Mouse (Mus musculus) forebrain, embryonic 11.5 days (tissue): ENCODE data around the gene Tgm2. TPM values are rescaled to one million over a fixed set of nuclear protein-coding genes. Genes with fewer than 3 reads are reported as not detected.
A peak's percentile ranks its signal among the peaks of the same experiment; 100 is the strongest.

Experiments
- ATAC-seq: fragments of 200-750 bp; cut with Nextera tagmentation; replicated peaks from 2 replicates; pipeline ENCODE4 v1.8.0; 2017; ENCODE audit warnings: moderate TSS enrichment; ENCODE audit not compliant: low FRiP score
- DNase-seq: peaks from one replicate; pipeline ENCODE4 v3.0.0-alpha.2; 2017; ENCODE audit warnings: low spot score
- H3K27ac ChIP-seq: fragments of 300-500 bp; sonication (generic); 2 replicates; pipeline ENCODE4 v1.5.1; 2014; ENCODE audit warnings: low read depth, low read length
- H3K27me3 ChIP-seq: fragments of 300-500 bp; sonication (generic); 2 replicates; pipeline ENCODE4 v1.6.1; 2014; ENCODE audit warnings: mild to moderate bottlenecking, low read length, mixed read lengths; ENCODE audit not compliant: control insufficient read depth, insufficient read depth
- H3K36me3 ChIP-seq: fragments of 300-500 bp; sonication (generic); 2 replicates; pipeline ENCODE4 v1.6.1; 2014; ENCODE audit warnings: mild to moderate bottlenecking, low read length, moderate library complexity, mixed read lengths; ENCODE audit not compliant: control insufficient read depth, insufficient read depth
- H3K4me1 ChIP-seq: fragments of 300-500 bp; sonication (generic); replicated peaks from 2 replicates; pipeline ENCODE4 v1.6.1; 2014; ENCODE audit warnings: low read length, mixed read lengths; ENCODE audit not compliant: control insufficient read depth, insufficient read depth
- H3K4me2 ChIP-seq: fragments of 300-500 bp; sonication (generic); 2 replicates; pipeline ENCODE4 v1.6.1; 2014; ENCODE audit warnings: low read depth, mild to moderate bottlenecking, low read length, moderate library complexity, mixed read lengths; ENCODE audit not compliant: severe bottlenecking
- H3K4me3 ChIP-seq: fragments of 300-500 bp; sonication (generic); 2 replicates; pipeline ENCODE4 v1.5.1; 2014; ENCODE audit warnings: low read depth, low read length
- H3K9ac ChIP-seq: fragments of 300-500 bp; sonication (generic); 2 replicates; pipeline ENCODE4 v1.6.1; 2014; ENCODE audit warnings: low read length
- H3K9me3 ChIP-seq: fragments of 300-500 bp; sonication (generic); 2 replicates; pipeline ENCODE4 v1.6.1; 2016; ENCODE audit warnings: low read length, mixed read lengths; ENCODE audit not compliant: control insufficient read depth
- WGBS: fragments of 180-500 bp; shearing (Covaris S2); extraction: QIAGEN DNeasy Blood & Tissue Kit; methylation state at CpG from one replicate; pipeline ENCODE4 v1.1.7; 2014; 5-methylcytosine and 5-hydroxymethylcytosine counted together
- polyA plus RNA-seq: library from polyadenylated mRNA; unstranded; fragments of >200 nt; fragmentation: Nextera tagmentation; extraction: Ambion mirVana; gene quantifications from 2 replicates; pipeline ENCODE4 v1.2.1, GENCODE M21; 2014

Tgm2 gene
- polyA plus RNA-seq, 1 experiment from 2014 or later = 4.2 TPM

DNA sequence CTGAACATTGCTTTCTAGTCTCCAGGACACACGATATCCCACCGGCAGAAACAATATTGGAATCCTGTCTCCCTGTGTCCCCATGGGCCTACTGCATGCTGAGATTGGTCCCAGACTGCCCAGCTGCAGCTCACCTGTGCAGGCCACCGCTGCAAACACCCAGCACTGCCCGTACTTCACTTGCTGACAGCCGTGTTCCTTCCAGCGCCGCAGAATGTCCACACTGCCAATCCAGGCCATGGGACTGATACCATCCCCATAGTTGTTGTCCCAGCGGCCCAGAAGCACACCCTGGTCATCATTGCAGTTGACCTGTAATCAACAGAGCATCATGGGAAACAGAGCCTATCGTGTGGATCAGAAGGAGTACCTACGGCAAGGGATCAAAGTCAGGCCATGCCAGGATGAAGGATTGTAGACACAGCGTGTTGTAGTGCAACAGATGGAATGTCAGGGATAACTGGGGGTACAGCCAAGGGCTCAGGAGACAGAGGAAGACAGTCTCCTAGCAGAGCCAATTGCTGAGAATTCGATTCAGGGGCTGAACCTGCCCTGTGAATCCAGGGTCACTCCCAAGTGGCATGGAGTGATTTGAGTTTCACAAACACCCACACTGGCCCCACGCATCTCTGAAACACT lies 14.9 kb downstream of the Tgm2 start:
- Histone ChIP-seq H3K4me3 (no peak overlapping the region), H3K27me3 (no peaks in the 10 kb centered on the region), H3K9me3 (no peaks in the 10 kb centered on the region), H3K27ac (no peak overlapping the region), H3K36me3 (no peaks in the 10 kb centered on the region), H3K4me2 (no peak overlapping the region), H3K4me1 (0 out of 2 replicates have a peak, but pooled peaks cover 2% of the 10 kb centered on the region), H3K9ac (no peak overlapping the region)
- 93% methylated on average over 13 of the region's 13 CpGs for WGBS
- ATAC-seq = no peak
- DNase-seq = no peak

DNA sequence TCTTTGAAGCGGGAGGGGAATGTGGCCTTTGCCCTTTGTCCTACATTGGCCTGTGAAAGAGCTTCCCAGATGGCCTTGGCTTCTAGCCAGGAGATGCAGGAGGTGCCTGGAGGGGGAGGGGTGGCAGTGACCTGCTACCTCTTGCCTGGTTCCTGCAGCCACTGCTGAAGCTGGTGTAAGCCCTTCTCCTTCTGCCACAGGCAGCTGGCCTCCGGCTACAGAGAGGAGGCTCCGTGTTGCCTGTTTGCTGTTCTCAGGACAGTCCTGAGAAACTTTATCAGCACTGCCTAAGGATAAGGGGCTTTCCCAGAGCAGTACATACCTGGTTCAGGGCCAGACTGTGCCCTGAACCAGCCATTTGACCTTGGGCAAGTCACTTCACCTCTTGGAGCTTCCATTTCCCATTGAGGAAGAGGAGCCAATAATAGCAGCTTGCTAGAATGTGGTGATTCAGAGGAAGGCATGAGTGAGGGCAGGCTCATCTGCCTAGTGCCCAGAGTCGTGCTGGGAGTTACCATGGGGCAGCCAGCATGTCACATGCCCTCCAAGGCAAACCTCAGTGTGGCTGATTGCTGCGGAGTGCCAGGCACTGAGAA lies 15.7 kb downstream of the Tgm2 start:
- no peak overlapping the region for H3K9ac ChIP-seq
- H3K27me3 ChIP-seq = no peaks in the 10 kb centered on the region
- ATAC-seq (no peak), DNase-seq (peak; percentile 72)
- H3K4me2 ChIP-seq = no peak overlapping the region
- H3K9me3 ChIP-seq = no peaks in the 10 kb centered on the region
- no peak overlapping the region for H3K4me3 ChIP-seq
- 62% methylated on average over 5 of the region's 5 CpGs for WGBS
- no peaks in the 10 kb centered on the region for H3K36me3 ChIP-seq
- no peak overlapping the region for H3K27ac ChIP-seq
- H3K4me1 ChIP-seq = 0 out of 2 replicates have a peak, but pooled peaks cover 2% of the 10 kb centered on the region

DNA sequence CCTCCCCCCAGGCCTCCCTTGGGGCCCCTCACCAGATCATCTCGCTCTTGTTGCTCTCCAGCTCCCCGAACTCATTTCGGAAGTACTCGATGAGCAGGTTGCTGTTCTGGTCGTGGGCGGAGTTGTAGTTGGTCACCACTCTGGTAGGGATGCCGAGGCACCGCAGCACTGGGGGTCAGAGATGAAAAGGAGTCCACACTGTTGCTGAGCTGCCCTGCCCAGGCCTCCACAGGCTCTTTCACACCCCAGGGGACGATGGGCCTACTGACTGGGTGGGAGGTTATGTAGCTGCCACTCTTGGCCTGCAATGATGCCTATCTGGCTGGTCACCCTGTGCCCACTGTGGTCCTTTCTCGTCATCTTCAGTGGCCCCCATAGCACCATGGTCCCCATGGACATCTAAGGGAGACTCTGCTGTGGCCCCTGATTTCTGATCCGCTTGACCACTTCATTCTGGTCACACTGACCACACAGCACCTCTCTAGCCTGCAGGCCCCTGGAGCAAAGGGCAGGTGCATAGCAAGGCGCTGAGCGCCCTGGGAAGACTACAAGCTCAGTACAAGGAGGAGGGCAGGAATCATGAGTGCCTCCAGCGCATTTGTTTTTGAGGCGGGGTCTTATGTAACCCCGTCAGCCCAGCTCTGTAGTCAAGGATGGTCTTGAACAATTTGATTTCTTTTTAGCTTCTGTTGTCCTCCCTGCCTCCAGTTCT lies 16.8 kb downstream of the Tgm2 start:
- Histone ChIP-seq H3K36me3 (no peaks in the 10 kb centered on the region), H3K4me1 (0 out of 2 replicates have a peak, but pooled peaks cover 2% of the 10 kb centered on the region), H3K9me3 (no peaks in the 10 kb centered on the region), H3K4me3 (no peak overlapping the region), H3K27me3 (no peaks in the 10 kb centered on the region), H3K27ac (no peak overlapping the region), H3K9ac (no peak overlapping the region), H3K4me2 (no peak overlapping the region)
- ATAC-seq (no peak), DNase-seq (no peak)
- 90% methylated on average over 16 of the region's 16 CpGs for WGBS

DNA sequence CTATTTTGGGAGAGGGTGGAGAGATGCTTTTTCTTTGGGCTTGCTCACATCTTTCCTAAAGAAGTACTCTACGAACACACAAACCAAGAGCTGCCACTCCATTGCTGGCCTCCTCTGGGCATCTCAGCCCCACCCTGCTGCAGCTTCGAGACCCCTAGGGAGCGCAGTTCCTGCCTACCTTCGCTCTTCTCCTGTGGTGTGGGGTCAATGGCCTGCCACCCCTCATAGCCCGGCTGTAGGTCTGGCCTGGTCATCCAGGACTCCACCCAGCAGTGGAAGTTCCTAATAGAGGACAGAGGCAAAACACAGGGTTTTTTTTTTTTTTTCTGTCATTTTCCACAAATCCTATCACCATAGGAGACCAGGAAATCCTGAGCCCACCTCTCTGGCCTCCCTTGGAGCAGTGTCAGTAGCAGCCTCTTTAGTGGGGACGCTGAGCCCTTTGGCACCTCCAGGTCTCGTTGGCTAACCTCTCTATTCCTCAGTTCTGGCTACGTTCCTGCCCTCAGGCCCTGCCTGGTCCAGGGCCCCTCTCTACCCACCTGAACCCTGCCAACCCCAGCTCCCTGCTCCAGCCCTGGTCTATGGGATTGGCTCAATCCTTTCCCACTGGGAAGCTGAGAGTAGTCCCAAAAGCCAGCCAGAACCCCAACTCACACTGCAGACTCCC lies 17.6 kb downstream of the Tgm2 start:
- Histone ChIP-seq H3K4me1 (0 out of 2 replicates have a peak, but pooled peaks cover 2% of the 10 kb centered on the region), H3K9me3 (no peaks in the 10 kb centered on the region), H3K27me3 (no peaks in the 10 kb centered on the region), H3K27ac (no peak overlapping the region), H3K9ac (no peak overlapping the region), H3K4me3 (no peak overlapping the region), H3K36me3 (no peaks in the 10 kb centered on the region), H3K4me2 (no peak overlapping the region)
- WGBS = 88% methylated on average over 8 of the region's 8 CpGs
- no peak for ATAC-seq
- DNase-seq = no peak

DNA sequence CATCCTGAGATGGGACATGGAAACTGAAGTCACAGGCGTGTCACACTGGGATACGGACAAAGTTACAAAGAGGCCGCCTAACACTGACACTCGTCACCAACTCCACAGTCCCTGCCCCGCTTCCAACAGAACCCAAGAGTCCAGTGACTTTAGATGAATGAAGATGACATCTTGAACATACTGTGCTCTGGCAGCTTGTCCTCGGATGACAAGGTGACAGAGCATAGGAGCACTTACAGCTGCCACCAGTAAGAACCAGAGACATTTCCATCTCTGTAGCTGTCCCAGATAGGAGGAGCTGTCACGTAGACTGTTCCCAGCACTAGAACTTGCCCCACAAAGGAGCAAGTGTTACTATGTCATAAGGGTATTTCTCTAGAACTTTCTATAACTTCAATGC lies 18.4 kb downstream of the Tgm2 start:
- Histone ChIP-seq H3K4me2 (no peak overlapping the region), H3K9ac (no peak overlapping the region), H3K27ac (no peak overlapping the region), H3K27me3 (no peaks in the 10 kb centered on the region), H3K36me3 (no peaks in the 10 kb centered on the region), H3K9me3 (no peaks in the 10 kb centered on the region), H3K4me1 (0 out of 2 replicates have a peak, but pooled peaks cover 2% of the 10 kb centered on the region), H3K4me3 (no peak overlapping the region)
- ATAC-seq (no peak), DNase-seq (no peak)
- 89% methylated on average over 7 of the region's 7 CpGs for WGBS

DNA sequence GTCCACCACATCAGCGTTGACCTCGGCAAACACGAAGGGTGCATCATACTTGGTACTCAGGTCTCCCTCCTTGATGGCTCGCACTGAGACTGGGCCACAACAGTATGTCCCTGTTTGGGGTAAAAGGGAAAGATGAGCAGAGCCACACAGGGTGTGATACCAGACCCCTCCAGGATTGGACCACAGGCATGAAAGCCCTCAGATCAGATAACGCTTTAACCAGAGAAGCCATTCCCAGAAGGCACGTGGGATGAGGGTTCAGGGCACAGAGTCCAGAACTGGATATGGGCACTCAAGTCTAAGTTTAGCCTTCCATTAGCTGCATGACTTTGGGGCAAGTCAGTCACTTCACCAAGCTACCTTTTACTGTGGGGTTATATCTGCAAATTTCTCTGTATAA lies 19.0 kb downstream of the Tgm2 start:
- DNase-seq = no peak
- ATAC-seq = no peak
- WGBS = 92% methylated on average over 6 of the region's 6 CpGs

DNA sequence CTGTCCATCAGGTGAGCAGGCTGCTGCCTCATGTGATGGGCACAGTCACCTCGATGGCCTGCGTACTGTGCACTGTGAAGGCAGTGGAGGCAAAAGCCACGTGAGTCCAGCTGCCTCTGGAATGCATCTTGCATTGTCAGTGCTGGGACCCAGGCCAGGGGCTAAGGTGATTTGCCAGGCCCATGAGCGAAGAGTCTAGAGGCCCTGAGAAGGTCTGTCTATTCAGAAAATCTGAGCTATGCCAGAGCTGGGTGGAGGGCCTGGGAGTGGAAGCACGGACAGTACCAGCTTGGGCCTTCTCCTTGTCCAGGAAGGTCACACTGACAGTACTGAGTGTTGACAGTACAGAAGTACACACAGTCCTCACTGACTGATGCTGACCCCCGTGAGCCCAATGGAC lies 23.4 kb downstream of the Tgm2 start:
- 84% methylated on average over 6 of the region's 6 CpGs for WGBS
- DNase-seq = no peak
- no peaks in the 10 kb centered on the region for H3K36me3 ChIP-seq
- no peak overlapping the region for H3K4me3 ChIP-seq
- H3K27me3 ChIP-seq = no peaks in the 10 kb centered on the region
- H3K9me3 ChIP-seq = no peaks in the 10 kb centered on the region
- no peak overlapping the region for H3K27ac ChIP-seq
- no peak for ATAC-seq
- H3K4me1 ChIP-seq = no peaks in the 10 kb centered on the region
- H3K4me2 ChIP-seq = no peak overlapping the region
- no peak overlapping the region for H3K9ac ChIP-seq

More for the DNA sequence above, 19.0 kb downstream of the Tgm2 start:
- no peak overlapping the region for H3K9ac ChIP-seq
- H3K36me3 ChIP-seq = no peaks in the 10 kb centered on the region
- H3K27me3 ChIP-seq = no peaks in the 10 kb centered on the region
- no peaks in the 10 kb centered on the region for H3K9me3 ChIP-seq
- H3K27ac ChIP-seq = no peak overlapping the region
- H3K4me2 ChIP-seq = no peak overlapping the region
- 0 out of 2 replicates have a peak, but pooled peaks cover 2% of the 10 kb centered on the region for H3K4me1 ChIP-seq
- no peak overlapping the region for H3K4me3 ChIP-seq

DNA sequence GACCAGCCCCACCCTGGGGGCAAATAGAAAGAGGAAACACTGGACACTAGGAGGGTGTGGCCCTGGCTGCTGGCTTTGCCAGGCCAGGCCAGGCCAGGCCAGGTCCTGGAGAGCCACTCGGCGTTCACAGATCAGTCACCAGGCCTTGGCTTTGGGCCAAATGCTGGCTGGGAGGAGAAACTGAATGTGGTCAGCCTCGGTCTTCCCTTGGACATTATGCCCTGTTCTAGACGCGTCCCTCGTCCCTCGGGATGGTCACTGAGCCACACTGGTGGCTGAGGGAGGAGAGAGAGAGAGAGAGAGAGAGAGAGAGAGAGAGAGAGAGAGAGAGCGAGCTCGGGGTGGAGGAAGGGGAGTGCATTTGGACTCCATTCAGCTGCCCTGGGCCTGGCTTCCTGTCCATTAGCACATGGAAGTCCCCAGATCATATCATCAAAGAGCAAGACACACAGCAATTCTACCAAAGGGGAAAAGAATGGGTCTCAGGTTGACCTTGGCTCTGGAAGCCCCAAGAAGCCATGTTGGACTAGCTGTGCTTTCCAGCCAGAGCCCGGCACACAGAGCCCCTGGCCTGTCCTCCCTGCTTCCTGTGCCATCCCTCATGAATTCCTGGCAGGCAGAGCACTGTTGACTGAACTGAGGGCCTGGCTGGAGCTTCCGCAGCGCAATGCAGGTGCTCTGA lies 24.4 kb downstream of the Tgm2 start:
- ATAC-seq (no peak), DNase-seq (no peak)
- H3K4me2 ChIP-seq = no peak overlapping the region
- no peak overlapping the region for H3K9ac ChIP-seq
- H3K4me1 ChIP-seq = no peaks in the 10 kb centered on the region
- H3K27ac ChIP-seq = no peak overlapping the region
- WGBS = 80% methylated on average over 12 of the region's 12 CpGs
- H3K9me3 ChIP-seq = no peaks in the 10 kb centered on the region
- H3K4me3 ChIP-seq = no peak overlapping the region
- H3K36me3 ChIP-seq = no peaks in the 10 kb centered on the region
- H3K27me3 ChIP-seq = no peaks in the 10 kb centered on the region
